Mouse (Mus musculus) lung, postnatal 4 days (tissue): ENCODE results near the gene Dcun1d4.
A peak's percentile ranks its signal among the peaks of the same experiment; 100 is the strongest.
"Not testable (repeated sequence)": the region's sequence is repeated elsewhere in the genome, so short reads cannot be mapped to it uniquely, and the experiment has no call there.

Experiments
- DNase-seq, 2 experiments: peaks; one replicate each; pipeline ENCODE4 v3.0.0; 2021

Dcun1d4 gene

GRCm38 (mm10) chr5:73548838-73549237 lies 68.0 kb downstream of the Dcun1d4 start:
- DNase-seq = no peak

GRCm38 (mm10) chr5:73551836-73552235 lies 71.0 kb downstream of the Dcun1d4 start:
- DNase-seq = no peak

DNA sequence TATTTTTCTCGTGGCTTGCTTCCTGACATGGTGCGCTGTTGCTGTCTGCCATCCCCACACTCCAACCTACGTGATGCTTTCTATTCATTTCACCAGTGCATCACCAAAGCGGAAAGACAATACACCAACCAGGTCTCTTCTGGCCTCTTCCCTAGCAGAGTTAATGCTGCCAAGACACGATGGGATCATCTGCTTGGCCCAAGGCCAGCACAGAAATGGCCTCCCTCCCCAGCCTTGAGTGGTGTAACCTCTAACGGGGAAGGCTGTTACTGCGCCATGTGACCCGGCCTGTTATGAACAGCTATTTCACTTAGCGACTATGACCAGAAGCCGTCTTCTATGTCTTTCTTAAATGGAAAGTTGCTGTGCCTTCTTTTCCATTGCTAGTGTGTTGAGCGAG lies 73.1 kb downstream of the Dcun1d4 start:
- no peak for DNase-seq

DNA sequence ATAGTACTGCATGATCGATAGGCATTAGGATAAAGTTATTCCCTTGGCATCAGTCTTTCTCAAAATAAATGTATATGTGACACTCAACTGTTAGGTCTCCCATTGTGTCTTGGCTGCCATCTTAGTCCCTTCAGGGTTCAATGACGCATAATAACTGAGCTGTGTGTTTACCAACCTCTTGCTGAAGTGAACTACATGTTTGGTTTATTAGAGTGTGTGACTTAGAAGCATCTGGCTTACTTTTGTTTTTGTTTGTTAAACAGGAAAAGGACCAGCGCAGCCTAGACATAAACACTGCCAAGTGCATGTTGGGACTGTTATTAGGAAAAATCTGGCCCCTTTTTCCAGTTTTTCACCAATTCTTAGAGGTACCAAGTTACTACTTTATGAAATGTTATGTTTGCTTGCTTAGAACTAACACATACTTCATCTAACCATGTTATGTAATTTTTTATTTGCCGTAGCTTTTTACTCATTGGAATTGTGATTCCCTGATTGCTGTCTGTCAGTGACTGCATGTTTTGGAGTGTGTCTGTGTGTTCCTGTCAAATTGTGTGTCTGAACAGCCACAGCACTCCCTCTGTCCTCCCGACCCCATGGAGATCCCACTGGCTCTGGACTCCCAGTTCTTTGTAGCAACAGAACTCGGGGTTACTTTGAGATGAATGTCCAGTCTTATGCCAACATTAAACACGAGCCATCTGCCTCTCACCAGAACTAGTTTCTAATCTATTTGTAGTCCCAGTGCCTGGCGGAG lies 74.5 kb downstream of the Dcun1d4 start:
- DNase-seq = peak in 1 of 2 experiments; percentile 49

DNA sequence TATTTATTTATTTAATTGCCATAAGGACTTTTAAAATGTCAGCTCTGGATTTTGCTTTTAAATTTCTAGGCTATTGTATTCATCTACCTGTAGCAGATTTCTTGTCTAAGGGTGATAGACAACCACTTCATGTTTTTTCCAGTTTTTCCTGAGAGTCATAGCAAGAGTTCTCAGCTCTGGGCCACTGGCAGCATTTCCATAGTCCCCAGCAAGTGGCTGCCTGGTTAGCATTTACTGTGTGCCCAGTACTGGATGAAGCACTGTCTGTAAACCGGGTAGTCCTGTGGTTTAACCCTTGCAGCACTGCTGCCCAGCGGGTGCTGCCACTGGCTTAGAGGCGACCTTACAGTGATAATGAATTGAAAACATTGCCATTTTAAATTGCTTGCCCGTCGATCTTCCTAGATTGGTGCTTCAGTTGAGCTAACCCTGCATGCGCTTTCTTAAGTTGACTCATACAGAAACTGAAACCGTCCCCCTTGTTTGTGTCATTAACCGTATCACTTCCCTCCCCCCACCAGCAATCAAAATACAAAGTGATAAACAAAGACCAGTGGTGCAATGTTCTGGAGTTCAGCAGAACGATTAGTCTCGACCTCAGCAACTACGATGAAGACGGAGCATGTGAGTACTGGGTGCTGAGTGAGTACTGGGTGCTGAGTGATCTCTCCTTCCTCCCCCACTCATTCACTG lies 76.1 kb downstream of the Dcun1d4 start:
- DNase-seq = no peak

- DNase-seq = no peak
These were observed 78.0 kb downstream of the Dcun1d4 start for GRCm38 (mm10) chr5:73558756-73559155.

DNA sequence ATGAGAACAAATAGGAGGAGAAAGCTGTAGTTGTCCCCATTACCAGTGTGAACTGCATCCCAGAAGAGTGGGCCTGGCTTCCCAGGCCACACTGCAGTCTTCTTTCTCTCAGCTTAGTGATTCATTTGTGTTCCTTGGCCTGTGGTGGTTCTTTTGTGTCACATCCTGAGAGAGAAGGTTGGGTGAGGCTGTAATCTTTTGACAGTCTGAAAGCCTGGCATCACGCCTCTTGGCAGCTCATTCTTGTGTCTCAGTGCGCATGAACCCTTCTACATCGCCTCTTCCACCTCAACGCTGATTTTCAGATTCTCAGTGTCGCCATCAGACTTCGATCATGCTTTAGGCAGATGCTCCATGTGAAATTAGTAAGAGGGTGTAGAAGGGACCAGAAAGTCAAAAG lies 83.2 kb downstream of the Dcun1d4 start:
- no peak for DNase-seq

DNA sequence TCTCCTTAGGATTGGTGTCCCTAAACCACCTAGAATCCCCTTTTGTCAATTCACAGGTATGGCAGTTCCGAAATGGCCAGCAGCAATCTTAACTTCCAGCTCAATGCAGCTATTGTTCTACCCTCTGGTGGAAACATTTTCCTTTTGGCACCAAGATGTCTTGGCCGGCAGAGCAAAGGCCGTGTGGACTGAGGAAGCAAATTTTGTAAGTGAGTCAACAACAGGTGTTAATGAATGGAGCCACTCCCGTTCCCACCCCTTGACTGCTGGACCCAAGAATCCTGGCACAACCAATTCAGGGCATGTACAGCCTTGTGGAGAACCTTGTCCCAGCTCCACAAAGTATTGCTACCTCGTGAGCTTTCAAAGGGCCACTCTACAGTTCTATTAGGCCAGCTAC lies 85.3 kb downstream of the Dcun1d4 start:
- no peak for DNase-seq

DNA sequence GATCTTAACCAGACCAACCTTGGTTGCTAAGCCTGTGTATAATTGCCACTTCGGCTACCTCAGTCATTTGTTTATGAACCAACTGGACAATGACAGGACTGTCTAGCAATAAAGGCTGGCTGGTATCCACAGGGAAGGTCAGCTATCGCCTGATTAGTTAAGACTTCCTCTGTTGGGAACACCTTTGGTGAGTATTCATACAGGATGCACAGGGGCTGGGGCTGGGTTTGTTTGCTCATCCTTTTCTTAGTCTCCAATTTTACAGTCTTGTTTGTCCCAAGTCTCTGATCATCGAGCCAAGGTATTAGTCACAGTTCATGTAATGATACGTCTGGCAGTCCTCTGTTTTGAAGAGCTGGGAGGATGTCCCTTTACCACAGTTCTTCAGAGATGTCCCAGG lies 86.1 kb downstream of the Dcun1d4 start:
- DNase-seq = no peak

DNA sequence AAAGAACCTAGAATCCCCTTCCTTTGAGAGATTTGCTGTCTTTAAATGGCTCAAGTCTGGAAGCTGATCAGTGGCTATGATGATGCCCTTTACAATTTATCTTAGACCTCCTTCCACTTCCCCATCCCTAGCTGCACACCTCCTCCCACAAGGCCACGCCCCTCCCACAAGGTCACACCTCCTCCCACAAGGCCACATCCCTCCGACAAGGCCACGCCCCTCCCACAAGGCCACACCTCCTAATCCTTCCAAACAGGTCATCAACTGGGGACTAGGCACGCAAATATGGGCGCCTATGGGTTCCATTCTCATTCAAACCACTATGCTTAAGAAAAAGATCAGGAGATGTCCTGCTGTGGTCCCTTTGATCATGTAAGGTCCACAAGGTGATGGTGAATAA lies 88.4 kb downstream of the Dcun1d4 start:
- no peak for DNase-seq

DNA sequence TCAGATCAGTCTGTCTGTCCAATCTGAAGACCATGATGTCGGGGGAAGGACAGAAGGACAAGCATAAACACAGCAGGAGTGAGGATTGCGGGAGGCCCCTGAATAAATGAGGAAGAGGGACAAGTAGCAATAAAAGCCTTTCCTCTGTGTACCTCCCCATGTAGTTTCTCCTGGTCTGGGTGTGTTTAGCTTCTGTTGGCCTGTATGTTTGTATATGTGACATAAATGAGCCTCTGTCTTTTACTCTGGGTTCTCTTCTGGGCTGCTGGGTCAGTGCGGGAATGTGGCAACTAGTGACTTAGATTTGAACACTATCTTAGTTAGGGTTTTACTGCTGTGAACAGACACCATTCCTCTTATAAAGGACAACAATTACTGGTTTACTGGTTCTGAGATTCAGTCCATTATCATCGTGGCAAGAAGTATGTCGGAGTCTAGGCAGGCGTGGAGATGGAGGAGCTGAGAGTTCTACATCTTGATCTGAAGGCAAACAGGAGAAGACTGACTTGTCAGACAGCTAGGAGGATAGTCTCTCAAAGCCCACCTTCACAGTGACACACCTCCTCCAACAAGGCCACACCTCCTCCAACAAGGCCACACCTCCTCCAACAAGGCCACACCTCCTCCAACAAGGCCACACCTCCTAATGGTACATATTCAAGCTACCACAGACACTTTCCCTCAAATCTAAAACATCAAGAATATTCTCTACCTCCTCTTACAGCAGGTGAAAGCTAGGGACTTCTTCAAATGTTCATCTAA lies 90.8 kb downstream of the Dcun1d4 start:
- no peak for DNase-seq

- DNase-seq = no peak
These were observed 92.0 kb downstream of the Dcun1d4 start for GRCm38 (mm10) chr5:73572846-73573245.

DNA sequence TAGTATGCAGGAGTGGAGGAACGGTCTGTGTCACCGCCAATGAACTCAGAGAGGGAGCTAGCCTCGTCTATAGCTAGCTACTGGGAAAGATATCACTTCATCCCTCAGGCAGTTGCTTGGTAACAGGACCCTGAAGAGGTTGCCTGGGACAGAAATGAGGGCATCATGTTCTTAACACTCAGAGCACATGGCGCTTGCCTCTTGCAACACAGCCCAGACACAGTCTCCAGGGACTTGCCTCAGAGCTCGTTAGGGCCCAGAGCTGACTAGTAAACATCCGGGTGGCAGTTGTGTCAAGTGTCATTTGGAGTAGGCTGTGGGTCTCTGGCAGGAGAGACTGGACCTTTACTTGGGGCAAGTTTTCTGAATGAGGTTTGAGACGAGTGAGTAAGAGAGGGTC lies 93.0 kb downstream of the Dcun1d4 start:
- peak in 1 of 2 experiments; percentile 47 for DNase-seq

- DNase-seq = no peak
These were observed 93.8 kb downstream of the Dcun1d4 start for GRCm38 (mm10) chr5:73574616-73575015.

DNA sequence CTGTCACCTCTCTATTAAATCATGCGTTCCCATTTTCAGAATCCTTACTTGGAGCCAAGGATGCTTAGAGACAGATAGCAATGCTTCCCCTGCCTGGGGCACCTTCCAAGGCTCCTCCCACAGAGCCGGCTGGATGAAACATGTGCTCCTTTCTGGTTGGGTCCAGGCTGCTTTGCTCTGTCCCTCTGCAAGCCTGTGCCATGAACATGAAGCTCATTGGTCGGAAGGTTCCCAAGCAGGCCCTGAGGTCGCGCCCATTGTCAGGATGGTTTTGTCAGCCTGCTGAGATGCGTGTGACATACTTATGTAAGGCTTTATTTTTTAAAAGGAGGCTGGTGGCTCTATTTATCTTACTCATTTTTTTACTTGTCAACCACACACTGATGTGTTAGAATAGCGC lies 95.9 kb downstream of the Dcun1d4 start:
- DNase-seq = no peak

- DNase-seq = no peak
These were observed 97.3 kb downstream of the Dcun1d4 start for GRCm38 (mm10) chr5:73578131-73578530.

DNA sequence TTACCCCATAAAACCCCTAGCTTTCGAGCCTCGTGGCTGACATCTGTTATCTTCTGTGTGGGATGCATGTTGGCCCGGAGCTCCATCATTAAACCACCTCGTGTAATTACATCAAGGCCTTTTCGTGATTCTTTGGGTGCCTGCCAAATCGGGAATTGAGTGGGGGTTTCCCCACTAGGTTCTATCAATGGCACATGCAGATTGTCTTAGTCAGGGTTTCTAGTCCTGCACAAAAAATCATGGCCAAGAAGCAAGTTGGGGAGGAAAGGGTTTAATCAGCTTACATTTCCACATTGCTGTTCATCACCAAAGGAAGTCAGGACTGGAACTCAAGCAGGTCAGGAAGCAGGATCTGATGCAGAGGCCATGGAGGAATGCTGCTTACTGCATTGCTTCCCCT lies 103.2 kb downstream of the Dcun1d4 start:
- not testable (repeated sequence) for DNase-seq

DNA sequence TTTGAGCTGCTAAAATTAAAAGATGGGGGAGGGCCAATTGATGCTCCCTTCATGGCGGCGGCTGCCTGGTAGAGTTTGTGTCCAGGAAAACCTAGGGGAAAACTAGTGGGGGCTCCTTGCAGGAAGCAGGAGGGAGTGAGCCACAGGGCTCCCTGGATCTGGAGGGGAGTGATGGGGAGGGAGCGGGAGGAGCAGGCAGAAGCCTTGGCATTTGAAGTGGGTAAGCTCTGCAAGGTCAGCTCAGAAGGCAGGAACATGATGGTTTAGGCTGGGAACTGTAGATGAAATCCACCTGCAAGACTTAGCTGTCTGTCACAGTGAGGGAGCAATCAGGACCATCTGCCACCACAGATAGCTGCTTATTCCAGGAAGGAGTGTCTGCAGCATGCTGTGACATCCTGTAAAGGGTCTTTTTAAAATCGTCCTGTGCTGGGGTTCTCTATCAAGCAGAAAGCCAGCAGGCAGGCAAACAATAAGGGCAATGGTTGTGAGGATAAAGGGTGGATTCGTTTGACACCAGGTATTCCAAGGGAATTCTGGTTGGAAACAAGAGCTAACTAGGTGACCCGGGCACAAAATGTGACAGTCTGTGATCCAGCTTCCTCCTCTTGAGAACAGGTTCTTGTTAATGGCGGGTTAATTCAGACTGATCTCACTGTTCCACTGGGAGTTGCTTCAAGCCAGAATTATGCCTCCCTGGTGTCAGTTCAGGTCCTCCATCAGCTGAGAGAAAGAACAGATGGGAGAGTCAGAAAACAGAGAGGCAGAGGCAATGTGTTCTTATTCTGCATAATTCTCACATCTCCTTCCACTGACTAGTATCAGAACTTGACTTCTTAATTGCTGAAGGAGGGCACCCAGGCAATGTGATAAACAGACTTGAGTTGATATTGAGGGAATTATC lies 104.7 kb downstream of the Dcun1d4 start:
- DNase-seq = no peak

GRCm38 (mm10) chr5:73586597-73586996 lies 105.8 kb downstream of the Dcun1d4 start:
- DNase-seq = no peak

DNA sequence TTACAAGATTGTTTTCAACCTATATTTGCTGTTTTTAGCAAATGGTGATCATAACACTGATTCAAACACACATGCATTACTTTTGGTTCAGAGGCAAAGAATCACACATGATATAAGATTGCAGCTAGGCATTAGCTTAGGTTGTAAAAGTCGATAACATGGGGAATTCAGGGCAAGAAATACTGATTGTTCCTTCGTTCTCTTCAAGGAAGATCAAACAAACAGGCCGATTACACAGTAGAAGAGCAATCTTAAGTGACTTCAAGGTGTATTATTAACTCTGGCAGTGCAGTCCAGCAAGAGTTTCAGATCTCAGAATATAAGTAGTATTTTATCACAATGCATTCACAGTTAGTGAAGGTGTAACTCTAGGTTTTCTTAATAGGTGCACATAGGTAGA lies 106.3 kb downstream of the Dcun1d4 start:
- DNase-seq = no peak

- no peak for DNase-seq
These were observed 118.3 kb downstream of the Dcun1d4 start for GRCm38 (mm10) chr5:73598943-73599695.

GRCm38 (mm10) chr5:73599991-73600390 lies 119.2 kb downstream of the Dcun1d4 start:
- no peak for DNase-seq
